Mouse (Mus musculus) stomach, postnatal 0 days (tissue): ENCODE data around the gene Mllt6. TPM values are rescaled to one million over a fixed set of nuclear protein-coding genes. Genes with fewer than 3 reads are reported as not detected.
A peak's percentile ranks its signal among the peaks of the same experiment; 100 is the strongest.

Source experiments
- ATAC-seq: fragments of 200-750 bp; cut with Nextera tagmentation; 2 replicates; pipeline ENCODE4 v1.8.0; 2017; ENCODE audit not compliant: low FRiP score, low TSS enrichment
- DNase-seq: peaks from one replicate; pipeline ENCODE4 v3.0.0-alpha.2; 2016; ENCODE audit warnings: low spot score
- H3K27ac ChIP-seq: fragments of 300-500 bp; sonication (generic); replicated peaks from 2 replicates; pipeline ENCODE4 v1.5.1; 2014; ENCODE audit warnings: mild to moderate bottlenecking, control low read depth
- H3K27me3 ChIP-seq: fragments of 300-500 bp; sonication (generic); 2 replicates; pipeline ENCODE4 v1.6.1; 2014; ENCODE audit warnings: low read length; ENCODE audit not compliant: control insufficient read depth, insufficient read depth
- H3K36me3 ChIP-seq: fragments of 300-500 bp; sonication (generic); 2 replicates; pipeline ENCODE4 v1.6.1; 2014; ENCODE audit warnings: low read length, mixed read lengths; ENCODE audit not compliant: control insufficient read depth, insufficient read depth
- H3K4me1 ChIP-seq: fragments of 300-500 bp; sonication (generic); replicated peaks from 2 replicates; pipeline ENCODE4 v1.6.1; 2014; ENCODE audit warnings: antibody characterized with exemption; ENCODE audit not compliant: control insufficient read depth, insufficient read depth
- H3K4me2 ChIP-seq: fragments of 300-500 bp; sonication (generic); replicated peaks from 2 replicates; pipeline ENCODE4 v1.6.1; 2014; ENCODE audit warnings: low read depth, mild to moderate bottlenecking, control low read depth, moderate library complexity
- H3K4me3 ChIP-seq: fragments of 300-500 bp; sonication (generic); 2 replicates; pipeline ENCODE4 v1.5.1; 2014; ENCODE audit warnings: low read depth, low read length, control low read depth
- H3K9ac ChIP-seq: fragments of 300-500 bp; sonication (generic); 2 replicates; pipeline ENCODE4 v1.6.1; 2014; ENCODE audit warnings: mild to moderate bottlenecking, low read length, control low read depth, mixed read lengths
- H3K9me3 ChIP-seq: fragments of 300-500 bp; sonication (generic); 2 replicates; pipeline ENCODE4 v1.6.1; 2016; ENCODE audit warnings: low read length; ENCODE audit not compliant: control insufficient read depth
- CTCF ChIP-seq: IDR thresholded peaks from 2 replicates; pipeline ENCODE4 v1.5.1; 2016; ENCODE audit warnings: antibody characterized with exemption, low read depth, mild to moderate bottlenecking, moderate library complexity
- EP300 ChIP-seq: optimal IDR thresholded peaks from 2 replicates; pipeline ENCODE3; 2016; ENCODE audit warnings: antibody characterized with exemption
- WGBS: fragments of 180-500 bp; shearing (Covaris S2); extraction: QIAGEN DNeasy Blood & Tissue Kit; methylation state at CpG from one replicate; pipeline ENCODE4 v1.1.7; 2014; 5-methylcytosine and 5-hydroxymethylcytosine counted together
- polyA plus RNA-seq: library from polyadenylated mRNA; unstranded; fragments of >200 nt; fragmentation: Nextera tagmentation; extraction: Ambion mirVana; gene quantifications from 2 replicates; pipeline ENCODE4 v1.2.1, GENCODE M21; 2015

Gene Mllt6
- polyA plus RNA-seq, 1 experiment from 2014 or later, result 1.1 TPM

GRCm38 (mm10) chr11:97666221-97666620 lies 3.0 kb downstream of the Mllt6 start:
- Histone ChIP-seq H3K36me3 (peaks cover 5% of the 10 kb centered on the region; the same call in 1 of the 2 replicates), H3K27ac (no peak overlapping the region), H3K9ac (no peak overlapping the region), H3K4me2 (no peak overlapping the region), H3K27me3 (no peaks in the 10 kb centered on the region), H3K4me3 (no peak overlapping the region), H3K4me1 (0 out of 2 replicates have a peak, but pooled peaks cover 3% of the 10 kb centered on the region), H3K9me3 (no peaks in the 10 kb centered on the region)
- ATAC-seq, result no peak
- TF ChIP-seq CTCF, result peak; percentile 65
- no peak for TF ChIP-seq EP300
- 82% methylated on average over 7 of the region's 7 CpGs for WGBS
- DNase-seq, result no peak

GRCm38 (mm10) chr11:97666794-97667193 lies 3.6 kb downstream of the Mllt6 start:
- H3K4me1 ChIP-seq, result 0 out of 2 replicates have a peak, but pooled peaks cover 3% of the 10 kb centered on the region
- no peak for DNase-seq
- TF ChIP-seq EP300 (no peak), CTCF (no peak)
- H3K36me3 ChIP-seq, result peaks cover 5% of the 10 kb centered on the region; the same call in 1 of the 2 replicates
- ATAC-seq, result no peak
- 91% methylated on average over 15 of the region's 15 CpGs for WGBS
- no peak overlapping the region for H3K4me3 ChIP-seq
- H3K9me3 ChIP-seq, result no peaks in the 10 kb centered on the region
- no peak overlapping the region for H3K4me2 ChIP-seq
- H3K27me3 ChIP-seq, result no peaks in the 10 kb centered on the region
- H3K9ac ChIP-seq, result no peak overlapping the region
- no peak overlapping the region for H3K27ac ChIP-seq

- H3K4me3 ChIP-seq, result no peak overlapping the region
- no peak overlapping the region for H3K4me2 ChIP-seq
- DNase-seq (no peak), ATAC-seq (no peak)
- peaks cover 11% of the 10 kb centered on the region for H3K36me3 ChIP-seq
- no peaks in the 10 kb centered on the region for H3K4me1 ChIP-seq
- H3K27ac ChIP-seq, result no peak overlapping the region
- no peaks in the 10 kb centered on the region for H3K9me3 ChIP-seq
- WGBS, result 91% methylated on average over 7 of the region's 7 CpGs
- H3K27me3 ChIP-seq, result no peaks in the 10 kb centered on the region
- TF ChIP-seq EP300 (no peak), CTCF (no peak)
- H3K9ac ChIP-seq, result no peak overlapping the region
Observed at GRCm38 (mm10) chr11:97668160-97668559, 4.9 kb downstream of the Mllt6 start.

- TF ChIP-seq CTCF, result no peak
- TF ChIP-seq EP300, result no peak
- Histone ChIP-seq H3K36me3 (peaks cover 17% of the 10 kb centered on the region), H3K4me1 (no peaks in the 10 kb centered on the region), H3K4me2 (no peak overlapping the region), H3K27ac (peak overlapping the region; percentile 25; the same call in 1 of the 2 replicates), H3K27me3 (no peaks in the 10 kb centered on the region), H3K9ac (no peak overlapping the region), H3K4me3 (no peak overlapping the region), H3K9me3 (no peaks in the 10 kb centered on the region)
- no peak for DNase-seq
- ATAC-seq, result no peak
- whole genome bisulfite sequencing, result 62% methylated on average over 15 of the region's 15 CpGs
Observed at GRCm38 (mm10) chr11:97669268-97669667, 6.1 kb downstream of the Mllt6 start.

GRCm38 (mm10) chr11:97669829-97670228 lies 6.6 kb downstream of the Mllt6 start:
- no peaks in the 10 kb centered on the region for H3K4me1 ChIP-seq
- H3K4me3 ChIP-seq, result no peak overlapping the region
- H3K27ac ChIP-seq, result no peak overlapping the region
- H3K27me3 ChIP-seq, result no peaks in the 10 kb centered on the region
- WGBS, result 15% methylated on average over 6 of the region's 6 CpGs
- H3K9me3 ChIP-seq, result no peaks in the 10 kb centered on the region
- no peak overlapping the region for H3K9ac ChIP-seq
- TF ChIP-seq EP300 (no peak), CTCF (no peak)
- no peak overlapping the region; the same call in 1 of the 2 replicates for H3K4me2 ChIP-seq
- peaks cover 17% of the 10 kb centered on the region for H3K36me3 ChIP-seq
- ATAC-seq, result peak; percentile 27; the same call in 1 of the 2 replicates
- no peak for DNase-seq

GRCm38 (mm10) chr11:97670234-97671176 lies 7.3 kb downstream of the Mllt6 start:
- Histone ChIP-seq H3K4me1 (no peaks in the 10 kb centered on the region), H3K27ac (no peak overlapping the region), H3K4me2 (no peak overlapping the region; the same call in 1 of the 2 replicates), H3K4me3 (no peak overlapping the region), H3K9ac (no peak overlapping the region; the same call in 1 of the 2 replicates), H3K36me3 (peaks cover 17% of the 10 kb centered on the region), H3K9me3 (no peaks in the 10 kb centered on the region), H3K27me3 (no peaks in the 10 kb centered on the region)
- ATAC-seq (no peak), DNase-seq (no peak)
- TF ChIP-seq EP300, result no peak
- TF ChIP-seq CTCF, result 0 out of 2 replicates have a peak, but pooled peaks have one; percentile 30
- WGBS, result 62% methylated on average over 13 of the region's 13 CpGs
